Mouse (Mus musculus): ENCODE data around the gene Gm16253. TPM values are rescaled to one million over a fixed set of nuclear protein-coding genes. Genes with fewer than 3 reads are reported as not detected.

The Gm16253 gene
- polyA plus RNA-seq, 1 experiment from 2014 or later = 1.5 TPM

DNA sequence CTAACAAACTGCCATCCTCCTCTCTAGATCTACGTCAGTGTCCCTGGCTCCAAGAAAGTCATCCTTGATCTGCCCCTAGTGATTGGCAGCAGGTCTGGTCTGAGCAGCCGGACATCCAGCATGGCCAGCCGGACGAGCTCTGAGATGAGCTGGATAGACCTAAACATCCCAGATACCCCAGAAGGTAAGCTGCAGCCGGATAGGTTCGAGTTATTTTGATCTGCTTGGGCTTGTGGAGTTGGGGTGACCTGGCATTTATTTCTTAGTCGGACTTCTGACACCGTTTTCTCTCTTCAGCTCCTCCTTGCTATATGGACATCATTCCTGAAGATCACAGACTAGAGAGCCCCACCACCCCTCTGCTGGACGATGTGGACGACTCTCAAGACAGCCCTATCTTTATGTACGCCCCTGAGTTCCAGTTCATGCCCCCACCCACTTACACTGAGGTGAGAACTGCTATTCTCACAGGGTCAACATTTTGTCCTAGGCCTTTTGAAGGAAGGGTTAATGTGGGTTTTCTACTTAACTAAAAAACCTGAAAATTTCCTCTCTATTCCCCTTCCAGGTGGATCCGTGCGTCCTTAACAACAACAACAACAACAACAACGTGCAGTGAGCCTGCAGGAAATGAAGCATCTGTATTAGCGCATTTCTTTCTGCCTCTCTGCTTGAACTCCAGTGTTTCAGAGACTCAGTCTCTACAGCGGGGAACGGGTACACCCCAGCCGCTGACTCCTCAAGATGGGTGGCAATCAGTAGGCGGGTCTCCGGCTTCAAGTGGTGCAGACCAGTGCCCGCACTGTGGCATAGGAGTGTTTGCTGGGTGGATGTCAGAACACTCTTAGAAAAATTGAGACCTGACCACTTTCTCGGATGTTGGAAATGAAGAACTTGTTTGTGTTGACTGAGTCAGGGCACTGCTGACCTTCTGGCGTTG is 16.6 kb upstream of the Gm16253 start:
- no peak for ATAC-seq (replicated peaks; ENCODE audit: insufficient number of reproducible peaks, low FRiP score, low TSS enrichment)
- Histone ChIP-seq H3K4me1 (ENCODE audit: control insufficient read depth, insufficient read depth, low read length) (peaks cover 36% of the 10 kb centered on the region), H3K9me3 (replicated peaks; ENCODE audit: control insufficient read depth, low read length) (no peaks in the 10 kb centered on the region), H3K27ac (ENCODE audit: low read depth, low read length) (peak overlapping the region; percentile 94), H3K4me3 (ENCODE audit: low read depth, low read length) (peak overlapping the region; percentile 70), H3K36me3 (ENCODE audit: control insufficient read depth, insufficient read depth, low read length) (peaks cover 18% of the 10 kb centered on the region), H3K27me3 (ENCODE audit: control insufficient read depth, insufficient read depth, low read length) (no peaks in the 10 kb centered on the region), H3K4me2 (peak overlapping the region; percentile 90), H3K9ac (ENCODE audit: low read depth, low read length) (peak overlapping the region; percentile 86)
- 68% methylated on average over 23 of the region's 23 CpGs for WGBS (ENCODE audit: insufficient replicate concordance)

DNA sequence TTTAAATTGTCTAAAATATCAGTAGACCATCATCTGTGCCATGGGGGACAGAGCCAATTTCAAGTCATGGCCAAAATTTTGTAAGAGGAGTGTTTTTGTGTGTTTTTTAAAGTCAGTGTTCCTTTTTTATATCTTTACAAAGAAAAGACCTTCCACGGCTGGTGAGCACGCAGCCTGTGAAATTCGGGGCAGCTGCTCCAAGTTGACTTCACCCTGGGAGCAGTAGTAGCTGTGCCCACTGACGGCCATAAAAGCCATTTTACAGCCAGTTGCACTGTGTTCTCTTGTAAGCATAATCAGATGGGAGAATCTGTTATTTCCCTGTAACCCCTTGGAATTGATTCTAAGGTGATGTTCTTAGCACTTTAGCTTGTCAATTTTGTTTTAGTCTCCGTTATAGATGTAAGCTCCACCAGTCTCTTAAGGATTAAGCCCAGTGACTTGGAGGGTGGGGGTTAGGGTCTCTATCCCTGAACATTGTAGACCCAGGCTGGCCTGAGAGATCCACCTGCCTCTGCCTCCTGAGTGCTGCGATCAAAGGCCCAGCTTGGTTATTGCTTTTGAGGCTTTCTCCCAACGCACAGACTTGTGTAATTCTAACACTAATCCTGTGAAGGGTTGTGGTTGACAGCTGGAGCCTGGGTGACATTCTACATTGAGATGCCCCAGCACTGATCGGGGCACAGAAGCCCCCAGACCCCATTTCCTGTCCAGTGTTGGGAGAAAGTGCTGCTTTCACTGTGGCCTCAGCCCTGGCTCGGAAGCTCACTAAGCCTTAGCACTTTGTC is 15.7 kb upstream of the Gm16253 start:
- H3K27ac ChIP-seq (ENCODE audit: low read depth, low read length) = peak overlapping the region; percentile 46
- peak overlapping the region; percentile 86 for H3K9ac ChIP-seq (ENCODE audit: low read depth, low read length)
- H3K9me3 ChIP-seq (replicated peaks; ENCODE audit: control insufficient read depth, low read length) = no peaks in the 10 kb centered on the region
- WGBS (ENCODE audit: insufficient replicate concordance) = 77% methylated on average over 9 of the region's 9 CpGs
- no peak for ATAC-seq (replicated peaks; ENCODE audit: insufficient number of reproducible peaks, low FRiP score, low TSS enrichment)
- H3K4me1 ChIP-seq (ENCODE audit: control insufficient read depth, insufficient read depth, low read length) = peaks cover 29% of the 10 kb centered on the region
- H3K4me3 ChIP-seq (ENCODE audit: low read depth, low read length) = peak overlapping the region; percentile 70
- H3K4me2 ChIP-seq = peak overlapping the region; percentile 90
- peaks cover 18% of the 10 kb centered on the region for H3K36me3 ChIP-seq (ENCODE audit: control insufficient read depth, insufficient read depth, low read length)
- H3K27me3 ChIP-seq (ENCODE audit: control insufficient read depth, insufficient read depth, low read length) = no peaks in the 10 kb centered on the region

DNA sequence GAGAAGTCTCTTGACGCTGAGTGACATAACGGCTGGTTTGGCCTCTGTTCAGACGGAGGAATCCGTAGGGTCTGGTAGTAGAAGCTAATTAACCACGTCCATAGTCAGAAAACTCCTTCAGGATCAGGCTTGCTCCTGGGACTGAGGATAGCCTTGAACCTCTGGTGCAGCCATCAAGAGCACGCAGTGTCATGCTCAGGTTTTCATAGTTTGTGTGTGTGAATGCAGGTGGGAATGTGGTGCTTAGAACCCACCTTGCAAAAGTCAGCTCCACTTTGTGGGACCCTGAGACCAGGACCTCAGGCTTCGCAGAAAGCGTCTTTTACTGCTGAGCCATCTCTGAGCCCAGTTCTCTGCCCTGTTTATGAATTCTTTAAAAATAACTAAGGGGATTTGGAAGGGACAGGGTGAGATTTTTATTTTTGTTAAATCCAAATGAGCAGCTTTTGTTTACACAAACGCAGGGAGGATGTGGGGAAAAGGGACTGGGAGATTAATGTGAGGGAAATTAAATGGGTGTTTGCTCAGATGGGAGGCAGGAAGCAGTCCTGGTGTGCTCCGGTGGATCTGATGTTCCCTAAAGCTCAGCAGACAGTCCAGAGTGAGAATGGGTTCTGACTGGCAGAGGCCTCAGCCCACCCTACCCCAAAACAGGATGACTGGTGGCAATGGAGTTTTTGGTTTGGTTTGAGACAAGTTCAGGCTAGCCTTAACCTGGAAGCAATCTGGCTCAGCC is 14.7 kb upstream of the Gm16253 start:
- Histone ChIP-seq H3K4me2 (peak overlapping the region; percentile 90), H3K4me3 (ENCODE audit: low read depth, low read length) (peak overlapping the region; percentile 13; the same call in 1 of the 2 replicates)
- 56% methylated on average over 10 of the region's 10 CpGs for WGBS (ENCODE audit: insufficient replicate concordance)

DNA sequence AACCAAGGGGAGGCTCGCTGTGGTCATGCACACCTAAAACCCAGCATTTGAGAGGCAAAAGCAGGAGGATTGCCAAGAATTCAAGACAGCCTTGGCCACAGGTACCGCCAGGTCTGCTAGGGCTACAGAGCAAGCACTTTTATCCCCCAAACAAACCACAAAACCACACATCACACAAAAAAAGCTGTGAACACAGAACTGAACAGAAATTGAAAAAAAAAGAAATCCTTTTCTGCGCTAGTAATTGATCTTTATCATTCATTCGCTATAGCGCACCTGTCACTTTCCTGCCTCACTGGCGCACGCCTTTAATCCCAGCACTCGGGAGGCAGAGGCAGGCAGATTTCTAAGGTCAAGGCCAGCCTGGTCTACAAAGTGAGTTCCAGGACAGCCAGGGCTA is 13.5 kb upstream of the Gm16253 start:
- H3K27ac ChIP-seq (ENCODE audit: low read depth, low read length) = 0 out of 2 replicates have a peak overlapping the region, but pooled peaks have one; percentile 8
- H3K9ac ChIP-seq (ENCODE audit: low read depth, low read length) = no peak overlapping the region
- peaks cover 18% of the 10 kb centered on the region for H3K36me3 ChIP-seq (ENCODE audit: control insufficient read depth, insufficient read depth, low read length)
- H3K9me3 ChIP-seq (replicated peaks; ENCODE audit: control insufficient read depth, low read length) = no peaks in the 10 kb centered on the region
- H3K4me2 ChIP-seq = no peak overlapping the region
- ATAC-seq (replicated peaks; ENCODE audit: insufficient number of reproducible peaks, low FRiP score, low TSS enrichment) = no peak
- 92% methylated on average over 8 of the region's 8 CpGs for WGBS (ENCODE audit: insufficient replicate concordance)
- H3K4me1 ChIP-seq (ENCODE audit: control insufficient read depth, insufficient read depth, low read length) = peaks cover 29% of the 10 kb centered on the region
- no peak overlapping the region for H3K4me3 ChIP-seq (ENCODE audit: low read depth, low read length)
- H3K27me3 ChIP-seq (ENCODE audit: control insufficient read depth, insufficient read depth, low read length) = no peaks in the 10 kb centered on the region

More for the DNA sequence above, 14.7 kb upstream of the Gm16253 start:
- H3K27ac ChIP-seq (ENCODE audit: low read depth, low read length) = peak overlapping the region; percentile 46
- H3K27me3 ChIP-seq (ENCODE audit: control insufficient read depth, insufficient read depth, low read length) = no peaks in the 10 kb centered on the region
- no peak for ATAC-seq (replicated peaks; ENCODE audit: insufficient number of reproducible peaks, low FRiP score, low TSS enrichment)
- H3K9ac ChIP-seq (ENCODE audit: low read depth, low read length) = peak overlapping the region; percentile 31; the same call in 1 of the 2 replicates
- H3K9me3 ChIP-seq (replicated peaks; ENCODE audit: control insufficient read depth, low read length) = no peaks in the 10 kb centered on the region
- H3K4me1 ChIP-seq (ENCODE audit: control insufficient read depth, insufficient read depth, low read length) = peaks cover 29% of the 10 kb centered on the region
- peaks cover 18% of the 10 kb centered on the region for H3K36me3 ChIP-seq (ENCODE audit: control insufficient read depth, insufficient read depth, low read length)

DNA sequence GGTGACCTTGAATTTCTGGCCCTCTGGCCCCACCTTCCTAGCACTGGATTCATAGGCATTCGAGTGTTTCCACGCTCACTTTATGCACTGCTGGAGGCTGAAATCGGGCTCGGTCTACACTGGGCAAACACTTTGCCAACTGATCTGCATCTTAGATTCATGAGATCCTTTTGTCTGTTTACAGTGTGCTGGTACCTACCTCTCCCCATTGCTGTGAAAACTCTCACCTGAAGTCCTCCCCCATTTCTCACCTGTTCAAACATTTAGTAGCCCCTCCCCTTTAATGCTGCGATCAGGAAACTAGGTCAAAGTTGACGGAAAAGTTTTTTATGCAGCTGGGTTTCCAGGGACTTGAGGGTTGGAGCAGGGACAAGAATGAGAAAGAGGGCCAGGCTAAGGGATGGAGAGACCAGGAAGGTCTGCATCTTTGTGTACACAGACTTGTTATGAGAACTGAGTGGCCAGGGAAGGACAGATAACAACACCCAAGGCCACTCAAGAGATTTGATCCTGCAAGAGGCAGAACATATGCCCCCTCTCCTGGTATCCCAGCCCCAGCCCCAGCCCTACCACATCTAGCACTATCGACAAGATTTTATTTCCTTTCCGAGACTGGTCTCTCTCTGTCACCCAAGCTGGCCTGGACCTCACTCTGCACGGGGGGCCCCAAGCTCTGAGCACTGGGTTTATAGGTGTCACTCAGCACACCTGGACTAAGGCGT is 12.7 kb upstream of the Gm16253 start:
- H3K4me3 ChIP-seq (ENCODE audit: low read depth, low read length) = no peak overlapping the region
- H3K9me3 ChIP-seq (replicated peaks; ENCODE audit: control insufficient read depth, low read length) = no peaks in the 10 kb centered on the region
- 0 out of 2 replicates have a peak overlapping the region, but pooled peaks have one; percentile 3 for H3K9ac ChIP-seq (ENCODE audit: low read depth, low read length)
- H3K36me3 ChIP-seq (ENCODE audit: control insufficient read depth, insufficient read depth, low read length) = peaks cover 18% of the 10 kb centered on the region
- H3K4me1 ChIP-seq (ENCODE audit: control insufficient read depth, insufficient read depth, low read length) = peaks cover 29% of the 10 kb centered on the region
- peak overlapping the region; percentile 31 for H3K4me2 ChIP-seq
- no peaks in the 10 kb centered on the region for H3K27me3 ChIP-seq (ENCODE audit: control insufficient read depth, insufficient read depth, low read length)
- ATAC-seq (replicated peaks; ENCODE audit: insufficient number of reproducible peaks, low FRiP score, low TSS enrichment) = peak; percentile 38; the same call in 1 of the 2 replicates
- peak overlapping the region; percentile 85 for H3K27ac ChIP-seq (ENCODE audit: low read depth, low read length)
- 42% methylated on average over 10 of the region's 10 CpGs for WGBS (ENCODE audit: insufficient replicate concordance)

DNA sequence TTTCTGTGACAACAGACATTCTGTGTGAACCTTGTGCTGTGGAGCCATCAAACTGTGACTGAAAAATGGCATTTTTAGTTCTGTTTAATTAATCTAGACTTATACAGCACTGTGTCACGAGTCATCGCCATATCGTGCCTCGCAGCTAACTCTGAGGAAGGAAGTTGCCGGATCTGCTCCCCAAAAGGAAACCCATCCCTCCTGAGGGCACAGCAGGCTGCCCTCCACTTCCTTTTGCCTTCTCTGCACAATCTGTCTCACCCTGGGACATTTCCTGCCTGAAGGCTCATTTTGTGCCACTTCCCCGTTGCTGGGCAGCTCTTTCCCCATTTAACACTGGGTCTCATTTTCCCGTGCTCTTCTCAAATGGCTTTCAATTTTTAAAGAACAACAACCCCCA is 12.2 kb upstream of the Gm16253 start:
- WGBS (ENCODE audit: insufficient replicate concordance) = 32% methylated on average over 7 of the region's 7 CpGs
- Histone ChIP-seq H3K4me1 (ENCODE audit: control insufficient read depth, insufficient read depth, low read length) (peaks cover 27% of the 10 kb centered on the region), H3K4me3 (ENCODE audit: low read depth, low read length) (no peak overlapping the region), H3K27me3 (ENCODE audit: control insufficient read depth, insufficient read depth, low read length) (no peaks in the 10 kb centered on the region), H3K4me2 (peak overlapping the region; percentile 31), H3K9ac (ENCODE audit: low read depth, low read length) (0 out of 2 replicates have a peak overlapping the region, but pooled peaks have one; percentile 3), H3K27ac (ENCODE audit: low read depth, low read length) (peak overlapping the region; percentile 85), H3K9me3 (replicated peaks; ENCODE audit: control insufficient read depth, low read length) (no peaks in the 10 kb centered on the region), H3K36me3 (ENCODE audit: control insufficient read depth, insufficient read depth, low read length) (peaks cover 16% of the 10 kb centered on the region)
- 0 out of 2 replicates have a peak, but pooled peaks have one; percentile 35 for ATAC-seq (replicated peaks; ENCODE audit: insufficient number of reproducible peaks, low FRiP score, low TSS enrichment)

DNA sequence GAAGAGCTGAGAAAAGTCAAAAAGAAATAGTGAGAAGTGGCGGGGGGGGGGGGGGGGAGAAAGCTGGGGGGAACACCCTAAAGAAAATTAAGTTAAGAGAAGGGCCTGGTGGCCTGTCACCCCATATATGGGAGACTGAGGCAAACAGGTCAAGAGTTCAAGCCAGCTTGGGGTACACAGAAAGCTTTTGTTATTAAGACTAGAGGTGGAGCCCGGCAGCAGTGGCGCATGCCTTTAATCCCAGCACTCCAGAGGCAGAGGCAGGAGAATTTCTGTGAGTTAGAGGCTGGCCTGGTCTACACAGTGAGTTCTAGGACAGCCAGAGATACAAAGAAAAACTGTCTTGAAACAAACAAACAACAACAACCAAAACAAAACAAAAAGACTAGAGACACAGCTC is 11.7 kb upstream of the Gm16253 start:
- WGBS (ENCODE audit: insufficient replicate concordance) = 92% methylated on average over 3 of the region's 3 CpGs
- H3K4me2 ChIP-seq = no peak overlapping the region
- peak overlapping the region; percentile 85 for H3K27ac ChIP-seq (ENCODE audit: low read depth, low read length)
- no peak for ATAC-seq (replicated peaks; ENCODE audit: insufficient number of reproducible peaks, low FRiP score, low TSS enrichment)
- H3K4me1 ChIP-seq (ENCODE audit: control insufficient read depth, insufficient read depth, low read length) = peaks cover 26% of the 10 kb centered on the region
- no peak overlapping the region for H3K9ac ChIP-seq (ENCODE audit: low read depth, low read length)
- no peak overlapping the region for H3K4me3 ChIP-seq (ENCODE audit: low read depth, low read length)
- H3K9me3 ChIP-seq (replicated peaks; ENCODE audit: control insufficient read depth, low read length) = no peaks in the 10 kb centered on the region
- peaks cover 12% of the 10 kb centered on the region for H3K36me3 ChIP-seq (ENCODE audit: control insufficient read depth, insufficient read depth, low read length)
- no peaks in the 10 kb centered on the region for H3K27me3 ChIP-seq (ENCODE audit: control insufficient read depth, insufficient read depth, low read length)
